Mouse (Mus musculus) kidney, postnatal 10 days (tissue): ENCODE data around the gene Nudt21.

ENCODE experiments used
- DNase-seq: peaks from one replicate; pipeline ENCODE4 v3.0.0; 2021; ENCODE audit warnings: mixed read lengths

Gene Nudt21

DNA sequence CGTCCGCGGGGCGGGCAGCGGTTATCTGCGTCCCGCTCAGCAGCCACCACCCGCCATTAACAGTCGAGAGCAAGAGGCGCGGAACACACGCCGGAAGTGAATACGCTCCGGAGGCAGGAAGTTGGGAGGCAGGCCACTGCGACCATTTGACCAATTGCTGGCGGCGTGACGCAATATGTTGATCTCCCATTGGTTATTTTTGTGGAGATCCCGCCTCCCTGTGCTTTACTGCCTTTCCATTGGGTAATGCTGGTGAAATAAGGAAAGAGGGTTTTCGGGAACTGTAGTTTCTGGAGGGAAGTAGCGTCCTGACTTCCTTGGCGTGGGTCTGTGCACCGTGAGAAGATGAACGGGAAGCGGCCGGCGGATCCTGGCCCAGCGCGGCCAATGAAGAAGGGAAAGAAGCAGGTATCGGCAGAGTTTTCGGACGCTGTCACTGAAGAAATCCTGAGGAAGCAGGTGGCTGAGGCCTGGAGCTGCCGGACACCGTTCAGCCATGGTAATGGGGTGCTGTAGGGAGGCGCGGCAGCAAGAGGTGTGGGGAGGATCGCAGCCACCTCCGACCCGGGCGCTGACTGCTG is at the start of gene Nudt21, which contains the start of gene Ogfod1:
Gene Nudt21, minus strand, starts transcription at position 88 of the 581 bp plus-strand sequence.
Gene Ogfod1, plus strand, starts transcription at position 255 of the 581 bp plus-strand sequence.
- peak; percentile 95 for DNase-seq

DNA sequence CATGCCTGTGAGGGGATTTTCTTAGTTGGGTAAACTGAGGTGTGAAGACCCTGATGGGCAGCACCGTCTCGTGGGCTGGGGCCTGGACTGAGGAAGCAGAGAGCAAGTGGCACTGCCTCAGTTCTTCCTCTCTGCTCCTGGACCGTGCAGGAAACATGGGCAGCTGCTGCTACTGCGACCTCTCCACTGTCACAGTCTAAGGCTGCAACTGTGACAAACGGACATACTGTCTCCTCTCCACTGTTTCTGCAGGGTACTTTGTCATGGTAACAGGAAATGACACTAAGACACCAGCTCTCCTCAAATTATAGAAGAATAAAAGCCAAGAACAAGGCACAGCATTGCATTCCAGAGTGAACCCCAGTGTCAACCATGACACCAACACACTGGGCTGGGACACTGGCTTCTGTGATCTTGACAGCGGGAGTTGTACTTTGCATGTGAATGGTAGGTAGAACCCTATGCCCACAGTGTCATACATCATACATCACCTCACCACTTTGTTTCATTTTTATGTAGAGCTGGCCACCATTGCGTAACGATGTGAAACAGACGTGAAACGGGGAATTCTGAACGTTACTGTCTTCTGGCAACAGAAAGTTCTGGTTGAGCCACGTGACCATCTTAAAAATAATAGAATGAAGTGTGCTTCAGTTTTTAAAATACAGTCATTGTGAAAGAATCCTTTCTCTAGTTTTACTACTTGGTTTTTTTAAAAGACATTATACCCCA is 39.8 kb upstream of the Nudt21 start:
- no peak for DNase-seq

DNA sequence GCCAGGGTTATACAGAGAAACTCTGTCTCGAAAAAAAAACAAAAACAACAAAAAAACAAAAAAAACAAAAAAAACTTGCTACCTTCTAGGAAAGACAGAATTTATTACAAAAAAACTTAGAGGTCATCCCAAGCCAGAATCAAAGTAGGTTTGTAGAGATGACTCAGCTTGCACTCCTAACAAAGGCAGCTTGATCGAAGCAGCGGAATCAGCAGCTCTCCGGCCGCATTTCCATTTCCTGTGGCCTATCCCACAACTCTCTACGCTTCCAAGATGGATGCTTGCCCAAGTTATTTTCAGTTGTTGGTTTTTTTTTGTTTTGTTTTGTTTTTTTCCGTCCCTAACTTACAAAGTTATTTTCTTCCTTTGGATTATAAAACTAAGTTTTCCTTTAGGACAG is 32.0 kb upstream of the Nudt21 start:
- no peak for DNase-seq

DNA sequence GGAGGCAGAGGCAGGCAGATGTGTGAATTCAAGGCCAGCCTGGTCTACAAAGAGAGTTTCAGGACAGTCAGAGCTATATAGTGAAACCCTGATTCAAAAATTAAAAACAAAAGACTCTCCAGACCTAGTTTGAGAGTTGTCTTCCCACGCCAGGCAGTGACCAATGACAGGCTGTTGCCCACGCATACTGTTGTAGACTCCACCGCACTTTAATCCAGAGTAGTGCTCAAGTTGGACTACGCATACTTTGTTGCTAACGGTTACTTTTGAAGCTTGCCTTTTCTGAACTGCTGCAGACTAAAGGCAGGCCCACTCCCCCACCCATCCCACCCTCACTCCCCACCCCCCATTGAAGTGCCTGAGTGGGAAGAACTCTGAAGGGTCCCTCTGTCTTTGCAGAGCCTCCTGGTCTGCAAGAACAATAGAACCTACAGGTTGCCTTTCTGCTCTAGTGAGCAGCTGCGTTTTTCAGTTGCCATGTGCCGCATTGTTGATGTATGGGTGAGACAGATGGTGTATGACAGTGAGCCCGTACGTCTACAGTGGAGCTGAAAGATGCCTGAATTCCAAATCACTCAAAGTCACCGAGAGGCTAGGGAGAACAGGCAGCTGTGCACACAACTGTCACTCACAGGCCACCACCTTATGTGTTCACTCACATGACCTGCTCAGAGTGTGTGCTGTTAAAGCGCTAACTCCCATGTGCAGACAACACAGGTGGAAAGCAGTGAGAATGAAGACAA is 29.5 kb upstream of the Nudt21 start:
- DNase-seq, result no peak

DNA sequence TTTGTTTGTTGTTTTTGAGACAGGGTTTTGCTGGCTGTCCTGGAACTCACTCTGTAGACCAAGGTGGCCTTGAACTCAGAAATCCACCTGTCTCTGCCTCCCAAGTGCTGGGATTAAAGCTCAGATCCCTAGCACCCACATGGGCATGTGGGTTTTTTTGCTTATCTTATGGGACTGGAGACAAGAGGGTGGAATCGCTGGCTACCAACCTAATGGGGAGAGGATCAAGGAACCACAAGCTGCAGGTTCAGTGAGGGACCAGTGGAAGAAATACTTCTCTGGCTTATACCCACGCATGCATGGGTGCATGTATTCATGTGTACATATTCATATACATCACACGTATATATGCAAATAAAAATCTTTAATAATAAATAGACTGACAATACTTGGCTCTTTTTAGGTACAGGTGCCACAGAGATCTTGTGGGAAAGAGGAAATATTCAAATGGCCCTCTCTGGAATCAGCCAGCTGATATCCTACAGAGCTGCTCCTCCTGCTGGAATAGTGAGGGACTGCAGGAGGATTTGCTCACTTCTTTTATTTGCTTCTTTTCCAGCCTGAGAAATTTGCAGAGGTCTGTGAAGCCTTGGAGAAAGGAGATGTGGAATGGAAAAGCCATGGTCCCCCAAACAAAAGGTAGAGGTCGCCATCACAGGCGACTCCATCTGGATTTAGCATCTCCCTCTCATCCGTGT is 20.5 kb upstream of the Nudt21 start:
- peak; percentile 80 for DNase-seq

DNA sequence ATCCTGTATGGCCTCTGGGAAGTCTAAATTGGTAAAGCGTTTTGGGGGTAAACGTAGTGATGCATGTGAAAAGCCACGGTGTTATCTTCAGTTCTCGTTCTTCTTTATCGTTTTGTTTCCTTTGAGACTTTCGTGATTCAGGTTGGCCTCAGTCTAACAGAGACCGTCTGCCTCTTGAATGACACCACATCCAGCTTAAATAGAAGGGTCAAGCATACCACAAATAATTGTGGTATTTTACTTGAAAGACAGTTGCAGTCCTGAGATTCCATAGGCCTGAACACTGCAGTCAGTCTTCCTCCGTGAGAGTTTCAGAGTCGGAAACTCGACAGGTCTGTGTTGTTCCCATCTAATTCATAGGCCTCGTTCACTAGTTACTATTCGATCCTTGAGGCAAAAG is 15.9 kb upstream of the Nudt21 start:
- no peak for DNase-seq

DNA sequence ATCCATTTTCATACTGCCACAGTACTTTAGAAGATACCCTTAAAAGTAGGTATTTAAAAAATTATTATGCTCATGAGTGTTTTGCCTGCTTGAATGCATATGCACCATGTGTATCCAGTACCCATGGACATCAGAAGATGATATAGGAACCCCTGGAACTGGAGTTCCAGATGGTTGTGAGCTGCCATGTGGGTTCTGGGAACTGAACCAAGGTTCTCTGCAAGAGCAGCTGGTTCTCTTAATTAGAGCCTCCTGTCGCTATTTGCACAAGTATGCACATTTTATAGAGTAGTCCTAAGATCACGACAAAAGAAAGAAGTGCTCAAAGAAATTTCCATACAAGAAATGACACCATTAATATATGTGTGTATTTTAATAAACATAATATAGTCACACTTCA is 11.0 kb upstream of the Nudt21 start:
- no peak for DNase-seq

DNA sequence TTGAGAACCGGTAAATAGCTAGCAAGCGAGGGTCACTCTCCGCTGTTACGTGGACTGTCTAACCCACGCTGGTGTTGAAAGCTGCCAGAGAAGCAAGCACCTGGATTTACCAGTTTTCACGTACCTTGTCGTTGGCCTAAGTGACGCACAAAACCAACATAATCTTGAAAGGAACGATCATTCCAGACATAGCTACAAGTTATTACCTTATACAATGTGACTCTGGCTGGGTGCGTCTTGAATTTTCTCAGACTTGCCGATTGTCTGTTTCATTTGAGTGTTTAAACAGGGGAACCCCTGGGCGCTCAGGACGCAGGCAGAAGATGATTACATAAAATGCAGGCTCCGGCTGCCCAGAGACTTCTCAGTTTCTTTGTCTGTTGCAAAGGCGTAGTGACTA is 975 bp upstream of the Nudt21 start:
- DNase-seq, result no peak

DNA sequence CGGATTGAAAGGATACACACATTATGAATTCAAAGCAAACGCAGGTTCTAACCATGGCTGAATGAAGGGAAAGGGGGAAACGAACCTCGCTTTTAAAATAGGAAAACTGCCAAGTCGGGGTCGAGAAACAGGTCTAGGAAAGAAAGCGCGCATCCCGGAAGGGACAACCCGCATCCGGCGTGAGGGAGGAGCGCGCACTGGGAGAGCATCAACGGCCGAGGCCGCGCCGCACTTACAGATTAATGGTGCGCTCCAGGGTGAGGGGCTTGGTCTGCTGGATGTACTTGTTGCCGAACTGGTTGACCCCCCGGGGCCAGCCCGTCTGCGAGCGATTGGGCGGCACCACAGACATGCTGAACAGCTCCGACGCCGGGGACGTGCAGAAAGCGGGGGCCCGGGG is 290 bp downstream of the Nudt21 start:
- peak; percentile 79 for DNase-seq

DNA sequence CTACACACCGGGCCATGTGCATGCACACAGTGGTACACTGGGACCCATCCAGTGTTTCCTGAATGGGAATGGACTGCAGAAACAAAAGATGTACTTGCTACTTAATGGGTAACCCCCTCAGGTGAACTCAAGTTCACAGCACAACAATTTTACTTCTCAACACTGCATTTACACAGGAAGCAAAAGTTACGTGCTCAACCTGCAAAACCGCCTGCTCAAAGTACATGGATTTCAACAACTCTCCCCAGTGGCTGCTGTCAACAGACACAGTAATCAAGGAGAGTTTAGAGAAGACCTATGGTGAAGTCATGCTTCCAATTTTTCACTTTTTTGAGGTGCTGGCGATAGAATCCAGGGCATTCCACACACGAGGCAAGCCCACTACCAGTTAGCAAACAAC is 1.6 kb downstream of the Nudt21 start:
- DNase-seq, result no peak

DNA sequence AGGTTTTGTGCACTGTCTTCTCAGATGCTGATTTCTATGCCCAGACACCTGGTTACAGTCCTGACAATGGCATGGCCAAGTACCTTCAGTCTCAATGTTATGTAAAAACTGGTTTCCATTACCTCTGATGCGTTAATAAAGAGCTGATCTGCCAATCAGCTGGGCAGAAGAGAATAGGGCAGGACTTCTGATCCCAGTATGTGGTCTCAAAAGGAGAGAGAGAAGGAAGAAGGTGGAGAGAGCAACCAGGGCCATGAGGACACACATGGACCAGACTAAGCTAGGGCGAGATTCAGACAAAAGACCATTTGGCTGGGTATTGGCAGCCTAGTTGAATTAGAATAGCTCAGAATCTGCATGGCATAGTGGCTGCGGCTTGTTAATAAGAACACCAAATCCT is 3.2 kb downstream of the Nudt21 start:
- DNase-seq, result no peak

DNA sequence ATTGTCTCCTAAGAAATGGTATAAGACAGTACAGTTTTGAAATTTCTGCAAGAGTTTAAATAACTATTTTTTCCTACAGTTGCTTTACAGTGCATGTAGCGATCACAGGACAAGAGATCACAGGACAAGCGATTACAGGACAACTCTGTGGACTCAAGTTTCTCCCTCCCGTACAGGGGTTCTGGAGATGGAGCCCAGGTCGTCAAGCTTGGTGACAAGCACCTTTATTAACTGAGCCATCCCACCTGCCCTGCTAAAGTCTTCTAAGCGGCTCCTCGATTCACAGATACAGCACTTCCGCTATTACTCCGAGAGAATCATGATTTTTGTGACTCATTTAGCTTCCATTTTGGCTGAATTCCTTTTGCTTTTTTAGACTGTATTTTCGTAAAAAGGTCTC is 7.1 kb downstream of the Nudt21 start:
- DNase-seq, result no peak

DNA sequence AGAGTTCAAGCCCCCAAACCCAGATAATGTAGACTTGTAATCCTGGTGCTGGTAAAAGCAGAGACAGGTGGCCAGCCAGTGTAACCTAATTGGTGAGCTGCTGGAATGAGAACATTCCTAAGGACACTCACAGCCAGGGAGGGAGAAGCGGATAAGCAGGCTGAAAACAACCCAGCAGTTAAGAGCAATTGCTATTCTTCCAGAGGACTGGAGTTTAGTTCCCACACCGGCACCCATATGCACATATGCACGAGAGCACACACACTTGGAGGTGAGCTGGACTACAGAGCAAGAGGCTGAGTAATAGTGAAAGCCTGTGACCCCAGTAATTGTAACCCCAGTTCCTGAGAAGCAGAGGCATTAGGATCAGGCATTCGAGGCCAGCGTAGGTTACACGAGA is 12.9 kb downstream of the Nudt21 start:
- no peak for DNase-seq

DNA sequence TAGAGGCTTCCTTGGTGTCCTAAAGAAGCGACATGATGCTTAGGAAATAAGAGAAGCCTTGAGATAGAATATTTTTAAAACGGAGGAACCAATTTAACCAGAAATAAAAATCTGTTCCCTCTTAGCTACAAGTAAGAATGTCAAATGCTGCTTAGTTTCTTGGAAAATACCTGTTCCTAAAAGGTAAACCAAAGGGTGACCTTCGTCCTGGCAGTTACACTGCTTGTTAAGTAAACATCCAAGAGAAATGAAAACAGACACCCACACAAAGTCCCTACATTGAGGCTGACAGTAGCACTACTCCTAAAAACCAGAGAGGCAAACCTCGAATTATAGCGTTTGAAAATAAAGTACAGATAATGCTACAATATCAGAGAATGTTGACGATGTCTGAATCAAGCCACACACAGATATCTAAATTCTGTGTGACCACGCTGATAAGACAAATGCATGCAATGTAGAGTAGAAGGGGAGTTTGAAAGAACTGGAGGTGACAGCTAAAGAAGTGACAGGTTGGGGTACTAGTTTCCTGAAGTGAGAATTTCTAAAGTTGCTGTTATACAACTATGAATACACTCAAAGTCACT is 23.7 kb downstream of the Nudt21 start:
- no peak for DNase-seq

DNA sequence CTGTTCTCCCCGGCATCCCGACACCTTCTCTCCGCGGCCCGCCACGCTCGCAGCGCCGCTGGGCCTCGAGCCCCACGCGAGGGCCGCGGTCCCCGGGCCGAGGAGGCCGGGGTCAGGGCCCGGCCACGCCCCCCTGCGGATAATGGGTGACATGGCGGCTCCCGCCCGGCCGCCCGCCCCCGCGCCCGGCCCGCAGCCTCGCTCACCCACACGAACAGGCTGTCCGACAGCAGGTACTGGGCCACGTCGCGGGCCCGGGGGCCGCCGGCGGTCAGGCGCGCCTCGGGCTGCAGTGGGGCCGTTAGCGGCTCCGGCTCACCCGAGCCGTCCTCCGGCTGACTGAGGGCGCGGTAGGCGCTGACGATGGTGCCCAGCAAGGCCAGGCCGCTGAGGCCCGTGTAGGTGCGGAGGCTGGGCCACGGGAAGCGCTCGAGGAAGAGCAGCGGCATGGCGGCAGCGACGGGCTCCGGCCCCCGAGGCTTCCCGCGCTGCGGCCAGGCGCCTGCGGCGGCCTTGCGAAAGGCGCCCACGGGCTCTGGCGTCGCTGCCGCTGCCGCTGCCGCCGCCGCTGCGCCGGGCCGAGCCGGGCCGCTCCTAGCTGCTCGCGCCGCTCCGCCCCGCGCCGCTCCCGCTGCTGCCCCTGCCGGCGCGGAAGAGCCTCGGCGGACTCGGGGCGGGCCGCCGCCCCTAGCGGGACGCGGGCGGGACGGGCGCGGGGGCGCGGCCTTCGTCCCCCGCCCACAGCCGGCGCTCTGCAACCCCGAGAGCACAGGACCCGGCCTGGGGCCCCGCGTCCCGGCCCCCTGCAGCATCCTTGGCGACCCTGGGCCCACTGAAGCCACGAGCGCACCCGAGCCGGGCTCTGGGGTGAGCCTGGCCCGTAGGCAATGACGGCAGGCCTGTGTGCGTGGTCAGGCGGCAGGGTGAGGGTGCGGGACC is 24.5 kb downstream of the Nudt21 start, which contains the start of gene Amfr:
Gene Amfr, minus strand, starts transcription at position 830 of the 939 bp plus-strand sequence.
- DNase-seq, result peak; percentile 81

DNA sequence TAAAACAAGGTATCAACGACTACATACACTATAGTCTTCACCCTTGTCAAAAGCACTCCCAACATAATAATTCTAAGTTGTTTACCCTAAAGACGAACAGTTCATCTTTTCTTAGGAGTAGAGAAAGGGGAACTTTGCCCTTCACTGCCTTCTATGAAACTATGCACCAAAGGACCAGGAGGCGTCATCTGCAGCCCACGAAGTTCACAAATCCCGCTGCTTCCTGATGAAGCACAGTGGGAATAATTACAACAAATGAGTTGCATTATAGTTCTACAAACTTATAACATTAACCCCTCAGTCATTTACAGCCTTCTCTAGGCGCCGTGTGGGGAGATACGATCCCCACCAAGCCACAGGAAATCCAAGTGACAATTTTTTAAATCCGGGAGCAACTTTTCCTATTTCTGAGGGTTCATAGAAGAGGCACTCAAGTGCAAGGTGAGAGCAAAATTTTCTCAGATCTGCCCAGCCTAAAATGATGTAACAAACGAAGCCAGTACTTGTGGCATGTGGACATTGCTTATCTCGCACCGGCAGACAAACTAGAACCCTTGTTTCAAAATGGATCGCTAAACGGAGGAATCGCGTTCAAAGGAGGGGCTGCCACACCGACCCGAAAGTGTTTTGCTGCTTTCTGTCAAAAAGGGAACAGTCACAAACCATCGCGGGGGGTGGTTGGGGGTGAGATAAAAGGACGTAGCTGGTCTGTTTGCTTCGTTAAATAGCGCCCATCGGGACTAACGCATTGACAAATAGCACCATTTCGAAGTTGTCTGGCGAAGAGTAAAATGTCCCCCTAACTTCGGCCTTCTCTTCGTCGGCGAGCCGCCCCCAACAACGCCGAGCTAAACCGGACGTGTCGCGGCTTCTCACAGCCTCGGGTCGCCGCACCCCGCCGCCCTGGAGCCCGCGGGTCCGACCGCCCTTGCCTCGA is 25.5 kb downstream of the Nudt21 start:
- DNase-seq, result peak; percentile 21

DNA sequence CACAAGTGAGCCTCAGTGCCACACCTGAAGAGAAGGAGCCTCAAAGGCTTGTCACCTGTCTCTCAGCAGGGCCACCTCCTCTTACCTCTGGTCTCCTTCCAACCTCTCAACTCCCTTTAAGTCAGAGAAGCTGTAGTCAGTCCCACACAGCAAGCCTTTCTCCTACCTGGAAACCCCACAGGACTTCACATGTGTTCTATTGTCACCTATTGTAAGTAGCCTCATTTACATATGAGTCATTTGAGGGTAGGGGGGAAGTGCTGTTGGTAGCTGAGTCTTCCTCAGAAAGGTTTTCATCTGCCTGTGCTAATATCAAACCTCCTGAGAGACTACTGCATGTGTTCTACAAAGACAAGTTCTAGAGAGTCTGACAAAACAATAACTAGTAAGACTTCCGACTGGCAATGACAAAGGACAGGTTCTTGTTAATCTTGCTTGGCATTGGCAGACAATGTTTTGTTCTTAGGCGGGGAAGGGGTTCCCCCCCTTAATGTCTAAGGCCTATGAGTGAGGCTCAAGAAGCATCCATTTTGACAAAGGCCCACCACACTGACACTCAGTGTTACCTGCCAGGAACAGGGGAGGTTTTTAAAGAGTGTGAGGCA is 26.6 kb downstream of the Nudt21 start:
- no peak for DNase-seq

DNA sequence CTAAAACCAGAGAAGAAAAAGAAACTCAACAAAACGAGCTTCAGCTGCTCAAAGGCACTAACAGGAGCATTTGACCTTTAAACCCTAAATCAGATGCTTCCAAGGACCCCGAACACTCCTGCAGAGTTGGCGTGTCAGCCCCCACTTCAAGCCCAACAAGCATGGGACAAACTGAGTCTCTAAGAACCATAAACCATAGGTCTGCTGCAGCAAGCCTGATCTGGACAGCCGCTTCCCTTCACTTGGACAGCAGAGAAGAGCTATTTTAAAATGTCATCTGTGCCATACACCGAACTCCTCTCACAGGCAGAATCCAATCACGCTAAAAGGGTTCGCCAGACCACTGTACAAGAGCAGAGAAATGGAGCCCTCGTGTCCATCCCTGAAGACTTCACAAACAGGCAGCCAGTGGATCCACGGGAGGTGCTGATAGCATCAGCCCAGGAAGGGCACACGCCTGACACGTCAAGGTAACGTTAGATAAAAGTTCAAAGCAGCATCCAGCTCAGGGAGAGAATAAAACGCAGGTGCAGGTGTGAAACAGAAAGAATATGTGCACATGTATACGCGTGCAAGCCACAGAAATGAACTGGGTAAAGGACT is 27.5 kb downstream of the Nudt21 start:
- peak; percentile 27 for DNase-seq

DNA sequence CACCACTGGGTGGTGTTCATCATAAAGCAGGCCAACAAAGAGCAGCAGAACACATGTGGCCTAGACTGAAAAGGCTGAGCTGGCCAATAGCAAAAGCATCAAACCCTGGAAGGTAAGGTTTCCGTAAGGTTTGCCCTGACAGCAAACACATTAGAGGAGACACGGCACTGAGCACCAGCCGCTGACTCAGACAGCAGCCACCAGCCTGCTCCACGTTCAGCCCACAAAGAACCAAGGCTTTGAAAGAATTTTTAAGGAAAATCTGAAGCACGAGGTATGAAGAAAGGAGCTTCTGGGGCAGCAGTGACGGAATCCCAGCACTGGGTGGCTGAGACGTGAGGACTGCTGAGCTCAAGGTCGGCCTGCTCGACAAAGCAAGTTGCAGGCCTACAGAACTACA is 32.7 kb downstream of the Nudt21 start:
- no peak for DNase-seq

DNA sequence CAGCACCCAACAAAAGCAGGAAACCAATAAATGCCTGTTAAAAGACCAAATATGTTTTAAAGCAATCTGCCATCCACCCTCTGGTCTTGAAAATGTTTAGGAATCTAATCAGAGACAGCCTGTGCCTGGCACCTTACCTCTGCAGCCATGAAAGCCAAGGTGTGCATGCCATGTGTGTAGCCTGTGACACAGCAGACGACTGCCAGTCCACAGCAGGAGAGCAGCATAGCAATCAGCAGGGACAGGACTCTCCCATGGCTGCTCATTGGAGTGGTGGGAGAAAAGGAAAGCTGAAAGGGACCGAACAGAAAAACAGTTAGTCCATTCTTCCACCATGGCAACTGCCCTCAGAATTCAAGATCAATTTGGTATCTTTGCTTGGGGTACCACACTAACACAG is 37.9 kb downstream of the Nudt21 start:
- DNase-seq, result no peak
